Mouse (Mus musculus) cerebellum, adult 18-20 months (tissue): ENCODE data around the gene Carnmt1.

Source experiments
- DNase-seq, 2 experiments: peaks; one replicate each; pipeline ENCODE4 v3.0.0; 2021

The Carnmt1 gene

GRCm38 (mm10) chr19:18716374-18716773 lies 45.8 kb downstream of the Carnmt1 start:
- DNase-seq, result peak; percentile 73 to 80

- no peak for DNase-seq
Observed at GRCm38 (mm10) chr19:18720337-18720736, 49.8 kb downstream of the Carnmt1 start.

GRCm38 (mm10) chr19:18725186-18725585 lies 54.6 kb downstream of the Carnmt1 start:
- no peak for DNase-seq

- no peak for DNase-seq
Observed at GRCm38 (mm10) chr19:18730255-18730654, 59.7 kb downstream of the Carnmt1 start.

- DNase-seq, result no peak
Observed at GRCm38 (mm10) chr19:18731077-18731476, 60.5 kb downstream of the Carnmt1 start.

GRCm38 (mm10) chr19:18735901-18736300 lies 65.3 kb downstream of the Carnmt1 start:
- DNase-seq, result no peak

GRCm38 (mm10) chr19:18739146-18739545 lies 68.6 kb downstream of the Carnmt1 start:
- no peak for DNase-seq

GRCm38 (mm10) chr19:18743946-18744345 lies 73.4 kb downstream of the Carnmt1 start:
- DNase-seq, result no peak

- DNase-seq, result no peak
Observed at GRCm38 (mm10) chr19:18746576-18747340, 76.2 kb downstream of the Carnmt1 start.

- no peak for DNase-seq
Observed at GRCm38 (mm10) chr19:18747379-18747778, 76.8 kb downstream of the Carnmt1 start.

GRCm38 (mm10) chr19:18749598-18750339 lies 79.2 kb downstream of the Carnmt1 start, which contains the start of gene Trpm6:
Trpm6 (plus strand) TSS chr19:18749983.
- DNase-seq, result no peak
